Mouse (Mus musculus) liver, embryonic 11.5 days (tissue): ENCODE data around the gene Xpo1. TPM values are rescaled to one million over a fixed set of nuclear protein-coding genes. Genes with fewer than 3 reads are reported as not detected.
A peak's percentile ranks its signal among the peaks of the same experiment; 100 is the strongest.

Source experiments
- ATAC-seq: fragments of 200-750 bp; cut with Nextera tagmentation; replicated peaks from 2 replicates; pipeline ENCODE4 v1.8.0; 2017; ENCODE audit warnings: moderate number of reproducible peaks, mild to moderate bottlenecking, moderate TSS enrichment, moderate library complexity; ENCODE audit not compliant: low FRiP score
- DNase-seq: peaks from one replicate; pipeline ENCODE4 v3.0.0-alpha.2; 2017; ENCODE audit warnings: low spot score
- H3K27ac ChIP-seq: fragments of 300-500 bp; sonication (generic); 2 replicates; pipeline ENCODE4 v1.5.1; 2014; ENCODE audit warnings: mild to moderate bottlenecking, low read depth, low read length, control low read depth
- H3K27me3 ChIP-seq: fragments of 300-500 bp; sonication (generic); replicated peaks from 2 replicates; pipeline ENCODE4 v1.6.1; 2014; ENCODE audit warnings: low read length, mixed read lengths; ENCODE audit not compliant: control insufficient read depth, insufficient read depth
- H3K36me3 ChIP-seq: fragments of 300-500 bp; sonication (generic); 2 replicates; pipeline ENCODE4 v1.6.1; 2014; ENCODE audit warnings: mild to moderate bottlenecking, low read length, moderate library complexity, mixed read lengths; ENCODE audit not compliant: control insufficient read depth, insufficient read depth
- H3K4me1 ChIP-seq: fragments of 300-500 bp; sonication (generic); replicated peaks from 2 replicates; pipeline ENCODE4 v1.6.1; 2014; ENCODE audit warnings: low read length, mixed read lengths; ENCODE audit not compliant: control insufficient read depth, insufficient read depth
- H3K4me2 ChIP-seq: fragments of 300-500 bp; sonication (generic); 2 replicates; pipeline ENCODE4 v1.6.1; 2014; ENCODE audit warnings: mild to moderate bottlenecking, control low read depth, moderate library complexity
- H3K4me3 ChIP-seq: fragments of 300-500 bp; sonication (generic); 2 replicates; pipeline ENCODE4 v1.5.1; 2014; ENCODE audit warnings: low read depth, low read length, control low read depth
- H3K9ac ChIP-seq: fragments of 300-500 bp; sonication (generic); 2 replicates; pipeline ENCODE4 v1.6.1; 2014; ENCODE audit warnings: low read depth, low read length, control low read depth
- H3K9me3 ChIP-seq: fragments of 300-500 bp; sonication (generic); 2 replicates; pipeline ENCODE4 v1.6.1; 2016; ENCODE audit warnings: low read length, inconsistent platforms, mixed read lengths; ENCODE audit not compliant: control insufficient read depth
- WGBS: fragments of 180-500 bp; shearing (Covaris S2); extraction: QIAGEN DNeasy Blood & Tissue Kit; methylation state at CpG from one replicate; pipeline ENCODE4 v1.1.7; 2014; 5-methylcytosine and 5-hydroxymethylcytosine counted together
- polyA plus RNA-seq: library from polyadenylated mRNA; unstranded; fragments of >200 nt; fragmentation: Nextera tagmentation; extraction: Ambion mirVana; gene quantifications from 2 replicates; pipeline ENCODE4 v1.2.1, GENCODE M21; 2014

Xpo1 gene
- polyA plus RNA-seq, 1 experiment from 2014 or later, result 118 TPM

- WGBS, result under 1% methylated on average over 45 of the region's 51 CpGs
- Histone ChIP-seq H3K27me3 (no peaks in the 10 kb centered on the region), H3K27ac (peak overlapping the region; percentile 100), H3K9me3 (no peaks in the 10 kb centered on the region), H3K4me3 (peak overlapping the region; percentile 98), H3K4me1 (peaks cover 30% of the 10 kb centered on the region), H3K4me2 (peak overlapping the region; percentile 99), H3K9ac (peak overlapping the region; percentile 100), H3K36me3 (no peaks in the 10 kb centered on the region)
- DNase-seq (no peak), ATAC-seq (peak; percentile 8)
Measured at GRCm38 (mm10) chr11:23256194-23256802, 457 bp downstream of the Xpo1 start.

GRCm38 (mm10) chr11:23256803-23257704 is 1.2 kb downstream of the Xpo1 start:
- Histone ChIP-seq H3K36me3 (no peaks in the 10 kb centered on the region; the same call in 1 of the 2 replicates), H3K9ac (peak overlapping the region; percentile 100), H3K4me3 (peak overlapping the region; percentile 98), H3K9me3 (no peaks in the 10 kb centered on the region), H3K4me1 (peaks cover 30% of the 10 kb centered on the region), H3K27me3 (no peaks in the 10 kb centered on the region), H3K27ac (peak overlapping the region; percentile 100), H3K4me2 (peak overlapping the region; percentile 99)
- WGBS, result under 1% methylated on average over 48 of the region's 48 CpGs
- peak; percentile 76 for DNase-seq
- peak; percentile 59 for ATAC-seq

- ATAC-seq, result no peak
- DNase-seq, result no peak
- H3K27ac ChIP-seq, result no peak overlapping the region
- peak overlapping the region; percentile 18; the same call in 1 of the 2 replicates for H3K4me3 ChIP-seq
- H3K4me1 ChIP-seq, result peaks cover 30% of the 10 kb centered on the region
- no peaks in the 10 kb centered on the region for H3K27me3 ChIP-seq
- peak overlapping the region; percentile 99 for H3K4me2 ChIP-seq
- H3K36me3 ChIP-seq, result peaks cover 13% of the 10 kb centered on the region
- no peak overlapping the region for H3K9ac ChIP-seq
- 87% methylated on average over 4 of the region's 4 CpGs for WGBS
- no peaks in the 10 kb centered on the region for H3K9me3 ChIP-seq
Measured at GRCm38 (mm10) chr11:23259073-23259472, 3.2 kb downstream of the Xpo1 start.

- Histone ChIP-seq H3K9ac (no peak overlapping the region), H3K9me3 (no peaks in the 10 kb centered on the region), H3K4me2 (peak overlapping the region; percentile 99), H3K4me3 (peak overlapping the region; percentile 18; the same call in 1 of the 2 replicates), H3K27ac (no peak overlapping the region), H3K36me3 (peaks cover 13% of the 10 kb centered on the region), H3K4me1 (peaks cover 30% of the 10 kb centered on the region), H3K27me3 (no peaks in the 10 kb centered on the region)
- DNase-seq, result no peak
- no peak for ATAC-seq
- 71% methylated on average over 1 of the region's 1 CpGs for WGBS
Measured at GRCm38 (mm10) chr11:23259481-23259880, 3.6 kb downstream of the Xpo1 start.

GRCm38 (mm10) chr11:23260186-23260585 is 4.3 kb downstream of the Xpo1 start:
- Histone ChIP-seq H3K9me3 (no peaks in the 10 kb centered on the region), H3K36me3 (peaks cover 18% of the 10 kb centered on the region), H3K4me2 (peak overlapping the region; percentile 42), H3K9ac (no peak overlapping the region), H3K4me3 (no peak overlapping the region), H3K4me1 (peaks cover 27% of the 10 kb centered on the region), H3K27me3 (no peaks in the 10 kb centered on the region), H3K27ac (no peak overlapping the region)
- no peak for DNase-seq
- 61% methylated on average over 1 of the region's 1 CpGs for WGBS
- ATAC-seq, result no peak

GRCm38 (mm10) chr11:23261490-23261889 is 5.6 kb downstream of the Xpo1 start:
- peaks cover 19% of the 10 kb centered on the region for H3K36me3 ChIP-seq

GRCm38 (mm10) chr11:23264949-23265348 is 9.1 kb downstream of the Xpo1 start:
- Histone ChIP-seq H3K4me3 (no peak overlapping the region), H3K36me3 (peaks cover 29% of the 10 kb centered on the region), H3K4me2 (no peak overlapping the region), H3K9me3 (no peaks in the 10 kb centered on the region), H3K27me3 (no peaks in the 10 kb centered on the region), H3K9ac (no peak overlapping the region), H3K27ac (no peak overlapping the region), H3K4me1 (peaks cover 10% of the 10 kb centered on the region)
- DNase-seq (no peak), ATAC-seq (no peak)

More at GRCm38 (mm10) chr11:23261490-23261889, 5.6 kb downstream of the Xpo1 start:
- ATAC-seq (no peak), DNase-seq (no peak)
- H3K4me3 ChIP-seq, result no peak overlapping the region
- no peak overlapping the region for H3K4me2 ChIP-seq
- no peak overlapping the region for H3K27ac ChIP-seq
- whole genome bisulfite sequencing, result 61% methylated on average over 3 of the region's 3 CpGs
- H3K9me3 ChIP-seq, result no peaks in the 10 kb centered on the region
- no peaks in the 10 kb centered on the region for H3K27me3 ChIP-seq
- H3K4me1 ChIP-seq, result peaks cover 27% of the 10 kb centered on the region
- no peak overlapping the region for H3K9ac ChIP-seq

GRCm38 (mm10) chr11:23271770-23272724 is 16.2 kb downstream of the Xpo1 start:
- H3K9me3 ChIP-seq, result no peaks in the 10 kb centered on the region
- no peak overlapping the region for H3K27ac ChIP-seq
- no peak for DNase-seq
- H3K36me3 ChIP-seq, result peaks cover 52% of the 10 kb centered on the region
- no peak overlapping the region for H3K4me2 ChIP-seq
- no peak overlapping the region for H3K9ac ChIP-seq
- WGBS, result 84% methylated on average over 4 of the region's 4 CpGs
- H3K27me3 ChIP-seq, result no peaks in the 10 kb centered on the region
- H3K4me3 ChIP-seq, result no peak overlapping the region
- ATAC-seq, result no peak
- no peaks in the 10 kb centered on the region for H3K4me1 ChIP-seq
